Mouse (Mus musculus): ENCODE measurements around the gene Pa2g4. TPM values are rescaled to one million over a fixed set of nuclear protein-coding genes. Genes with fewer than 3 reads are reported as not detected.

Gene Pa2g4
- polyA plus RNA-seq, 1 experiment: 396 TPM

DNA sequence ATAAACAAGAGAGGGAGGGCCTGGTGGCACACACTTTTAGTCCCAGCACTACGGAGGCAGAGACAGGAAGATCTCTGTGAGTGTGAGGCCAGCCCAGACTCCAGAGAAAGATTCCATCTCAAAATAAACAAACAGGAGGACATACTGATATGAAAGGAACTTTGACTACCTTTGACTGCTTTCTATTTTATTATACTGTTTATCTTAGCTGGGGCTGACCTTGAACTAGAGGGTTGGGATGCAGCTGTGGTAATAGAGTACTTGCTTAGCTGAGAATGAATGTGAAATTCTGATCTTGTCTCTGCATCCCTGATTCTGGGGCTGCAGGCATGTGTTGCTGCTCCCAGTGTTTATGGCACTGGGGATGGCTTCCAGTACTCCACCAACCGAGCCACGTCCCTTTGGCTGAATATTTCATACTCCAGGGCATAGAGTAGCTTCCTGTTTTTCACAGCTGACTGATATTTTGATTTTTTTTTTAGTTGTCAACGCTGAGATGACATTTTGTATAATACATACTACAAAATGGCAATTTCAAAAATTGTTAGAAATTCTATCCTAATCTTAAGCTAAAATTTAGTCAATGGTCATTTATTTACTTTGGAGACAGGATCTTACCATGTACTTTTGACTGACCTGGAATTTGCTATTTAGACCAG lies 36.8 kb upstream of the Pa2g4 start:
- Histone ChIP-seq H3K36me3 (ENCODE audit: control insufficient read depth, insufficient read depth, low read length, poor library complexity, severe bottlenecking) (no peaks in the 10 kb centered on the region), H3K9ac (ENCODE audit: low read depth, poor library complexity, severe bottlenecking) (no peak overlapping the region), H3K27ac (ENCODE audit: insufficient read depth, low read length) (peak overlapping the region; percentile 49; the same call in 1 of the 2 replicates), H3K4me3 (ENCODE audit: low read depth, low read length) (no peak overlapping the region), H3K4me1 (ENCODE audit: control insufficient read depth, insufficient read depth, low read length) (no peaks in the 10 kb centered on the region), H3K27me3 (ENCODE audit: control insufficient read depth, insufficient read depth, low read length, poor library complexity, severe bottlenecking) (no peaks in the 10 kb centered on the region), H3K9me3 (replicated peaks; ENCODE audit: control insufficient read depth, insufficient read depth, low read length, poor library complexity, severe bottlenecking) (no peaks in the 10 kb centered on the region)
- TF ChIP-seq POLR2A (IDR thresholded peaks at IDR 0.05; ENCODE audit: insufficient read depth, low read length) (no peak), EP300 (IDR thresholded peaks at IDR 0.05; ENCODE audit: insufficient read depth, low read depth, low read length) (no peak), CTCF (IDR thresholded peaks at IDR 0.05; ENCODE audit: low read depth, low read length) (no peak)

GRCm38 (mm10) chr10:128601499-128601898 lies 35.7 kb upstream of the Pa2g4 start:
- Histone ChIP-seq H3K9me3 (replicated peaks; ENCODE audit: control insufficient read depth, insufficient read depth, low read length, poor library complexity, severe bottlenecking) (no peaks in the 10 kb centered on the region), H3K4me1 (ENCODE audit: control insufficient read depth, insufficient read depth, low read length) (no peaks in the 10 kb centered on the region), H3K27ac (ENCODE audit: insufficient read depth, low read length) (no peak overlapping the region), H3K9ac (ENCODE audit: low read depth, poor library complexity, severe bottlenecking) (no peak overlapping the region), H3K4me3 (ENCODE audit: low read depth, low read length) (no peak overlapping the region), H3K27me3 (ENCODE audit: control insufficient read depth, insufficient read depth, low read length, poor library complexity, severe bottlenecking) (no peaks in the 10 kb centered on the region), H3K36me3 (ENCODE audit: control insufficient read depth, insufficient read depth, low read length, poor library complexity, severe bottlenecking) (no peaks in the 10 kb centered on the region)
- TF ChIP-seq POLR2A (IDR thresholded peaks at IDR 0.05; ENCODE audit: insufficient read depth, low read length) (no peak), CTCF (IDR thresholded peaks at IDR 0.05; ENCODE audit: low read depth, low read length) (no peak), EP300 (IDR thresholded peaks at IDR 0.05; ENCODE audit: insufficient read depth, low read depth, low read length) (no peak)

- no peak overlapping the region for H3K9ac ChIP-seq (ENCODE audit: low read depth, poor library complexity, severe bottlenecking)
- no peaks in the 10 kb centered on the region for H3K36me3 ChIP-seq (ENCODE audit: control insufficient read depth, insufficient read depth, low read length, poor library complexity, severe bottlenecking)
- H3K4me1 ChIP-seq (ENCODE audit: control insufficient read depth, insufficient read depth, low read length): no peaks in the 10 kb centered on the region
- H3K4me3 ChIP-seq (ENCODE audit: low read depth, low read length): no peak overlapping the region
- TF ChIP-seq EP300 (IDR thresholded peaks at IDR 0.05; ENCODE audit: insufficient read depth, low read depth, low read length) (no peak), POLR2A (IDR thresholded peaks at IDR 0.05; ENCODE audit: insufficient read depth, low read length) (no peak), CTCF (IDR thresholded peaks at IDR 0.05; ENCODE audit: low read depth, low read length) (no peak)
- H3K9me3 ChIP-seq (replicated peaks; ENCODE audit: control insufficient read depth, insufficient read depth, low read length, poor library complexity, severe bottlenecking): no peaks in the 10 kb centered on the region
- no peaks in the 10 kb centered on the region for H3K27me3 ChIP-seq (ENCODE audit: control insufficient read depth, insufficient read depth, low read length, poor library complexity, severe bottlenecking)
- no peak overlapping the region for H3K27ac ChIP-seq (ENCODE audit: insufficient read depth, low read length)
Measured at GRCm38 (mm10) chr10:128598476-128598875, 32.7 kb upstream of the Pa2g4 start.

- no peak for TF ChIP-seq CTCF (IDR thresholded peaks at IDR 0.05; ENCODE audit: low read depth, low read length)
- TF ChIP-seq POLR2A (IDR thresholded peaks at IDR 0.05; ENCODE audit: insufficient read depth, low read length): no peak
- TF ChIP-seq EP300 (IDR thresholded peaks at IDR 0.05; ENCODE audit: insufficient read depth, low read depth, low read length): no peak
- Histone ChIP-seq H3K9ac (ENCODE audit: low read depth, poor library complexity, severe bottlenecking) (no peak overlapping the region), H3K4me3 (ENCODE audit: low read depth, low read length) (no peak overlapping the region), H3K36me3 (ENCODE audit: control insufficient read depth, insufficient read depth, low read length, poor library complexity, severe bottlenecking) (no peaks in the 10 kb centered on the region), H3K9me3 (replicated peaks; ENCODE audit: control insufficient read depth, insufficient read depth, low read length, poor library complexity, severe bottlenecking) (no peaks in the 10 kb centered on the region), H3K4me1 (ENCODE audit: control insufficient read depth, insufficient read depth, low read length) (peaks cover 1% of the 10 kb centered on the region), H3K27ac (ENCODE audit: insufficient read depth, low read length) (no peak overlapping the region), H3K27me3 (ENCODE audit: control insufficient read depth, insufficient read depth, low read length, poor library complexity, severe bottlenecking) (no peaks in the 10 kb centered on the region)
Measured at GRCm38 (mm10) chr10:128592797-128593196, 27.0 kb upstream of the Pa2g4 start.

DNA sequence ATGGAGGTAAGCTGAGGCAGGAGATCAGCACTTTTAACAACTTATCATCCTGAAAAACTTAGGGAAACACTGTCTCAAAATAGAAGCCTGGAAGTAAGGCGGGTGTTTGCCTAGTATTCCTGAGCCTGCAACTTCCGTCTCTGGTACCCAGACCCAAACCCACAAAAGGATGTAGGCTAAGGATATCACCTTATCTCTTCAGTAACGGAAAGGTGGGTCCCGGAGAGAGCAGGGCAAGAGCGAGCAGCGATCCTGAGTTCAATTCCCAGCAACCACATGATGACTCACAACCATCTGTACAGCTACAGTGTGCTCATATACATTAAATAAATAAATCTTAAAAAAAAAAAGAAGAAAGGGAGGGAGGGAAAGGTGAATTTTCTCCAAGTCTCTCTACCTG lies 25.6 kb upstream of the Pa2g4 start:
- no peaks in the 10 kb centered on the region for H3K27me3 ChIP-seq (ENCODE audit: control insufficient read depth, insufficient read depth, low read length, poor library complexity, severe bottlenecking)
- H3K36me3 ChIP-seq (ENCODE audit: control insufficient read depth, insufficient read depth, low read length, poor library complexity, severe bottlenecking): no peaks in the 10 kb centered on the region
- TF ChIP-seq EP300 (IDR thresholded peaks at IDR 0.05; ENCODE audit: insufficient read depth, low read depth, low read length) (no peak), CTCF (IDR thresholded peaks at IDR 0.05; ENCODE audit: low read depth, low read length) (no peak), POLR2A (IDR thresholded peaks at IDR 0.05; ENCODE audit: insufficient read depth, low read length) (no peak)
- no peaks in the 10 kb centered on the region for H3K9me3 ChIP-seq (replicated peaks; ENCODE audit: control insufficient read depth, insufficient read depth, low read length, poor library complexity, severe bottlenecking)
- H3K4me3 ChIP-seq (ENCODE audit: low read depth, low read length): no peak overlapping the region
- H3K9ac ChIP-seq (ENCODE audit: low read depth, poor library complexity, severe bottlenecking): no peak overlapping the region
- H3K4me1 ChIP-seq (ENCODE audit: control insufficient read depth, insufficient read depth, low read length): peaks cover 3% of the 10 kb centered on the region
- H3K27ac ChIP-seq (ENCODE audit: insufficient read depth, low read length): no peak overlapping the region

DNA sequence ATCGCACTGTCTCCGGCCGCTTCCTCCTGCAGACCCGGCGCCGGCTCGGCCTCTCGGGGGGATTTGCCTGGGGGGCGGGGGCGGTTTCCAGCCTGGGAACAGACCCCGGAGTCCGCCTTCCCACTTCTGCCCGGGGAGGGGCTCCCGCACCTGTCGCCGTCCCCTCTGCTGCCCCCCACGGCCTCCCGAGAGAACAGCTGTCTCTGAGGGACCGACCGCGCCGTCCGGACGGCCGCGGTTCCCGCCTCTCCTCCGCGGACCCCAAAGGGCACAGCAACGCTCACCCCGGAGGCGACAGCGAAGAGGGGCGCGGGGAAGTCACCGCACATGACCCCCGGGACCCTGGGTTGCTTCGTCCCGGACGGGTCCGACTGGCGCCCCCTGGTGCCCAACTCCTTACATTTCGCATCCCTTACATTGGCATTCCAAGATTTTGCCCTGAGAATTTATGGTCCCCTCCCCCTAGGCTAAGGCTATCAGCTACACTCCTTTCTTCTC lies 24.5 kb upstream of the Pa2g4 start:
- no peaks in the 10 kb centered on the region for H3K36me3 ChIP-seq (ENCODE audit: control insufficient read depth, insufficient read depth, low read length, poor library complexity, severe bottlenecking)
- peaks cover 6% of the 10 kb centered on the region for H3K4me1 ChIP-seq (ENCODE audit: control insufficient read depth, insufficient read depth, low read length)
- peak overlapping the region; percentile 91 for H3K9ac ChIP-seq (ENCODE audit: low read depth, poor library complexity, severe bottlenecking)
- no peaks in the 10 kb centered on the region for H3K9me3 ChIP-seq (replicated peaks; ENCODE audit: control insufficient read depth, insufficient read depth, low read length, poor library complexity, severe bottlenecking)
- peak overlapping the region; percentile 91 for H3K4me3 ChIP-seq (ENCODE audit: low read depth, low read length)
- peak overlapping the region; percentile 79 for H3K27ac ChIP-seq (ENCODE audit: insufficient read depth, low read length)
- peak; percentile 65 for TF ChIP-seq CTCF (IDR thresholded peaks at IDR 0.05; ENCODE audit: low read depth, low read length)
- no peak for TF ChIP-seq POLR2A (IDR thresholded peaks at IDR 0.05; ENCODE audit: insufficient read depth, low read length)
- no peak for TF ChIP-seq EP300 (IDR thresholded peaks at IDR 0.05; ENCODE audit: insufficient read depth, low read depth, low read length)
- no peaks in the 10 kb centered on the region for H3K27me3 ChIP-seq (ENCODE audit: control insufficient read depth, insufficient read depth, low read length, poor library complexity, severe bottlenecking)
